27 mouse cellular contexts compared by ENCODE assay signal in genomic region chr19:21068381-21068780, GRCm38 (mm10).
A peak's percentile ranks its signal among the peaks of the same experiment; 100 is the strongest.
DNase-seq lines count a peak whose midpoint lies in the region; ATAC-seq and TF ChIP-seq lines count a peak whose summit lies in the region.
"Had no signal": no experiment of that assay in that cellular context is flagged by ENCODE, and none has a peak within 500 bp of the region (broad histone marks: within the 10 kb centered on the region; RNA-seq: fewer than 3 reads in every experiment).

No protein-coding gene starts in this region.

- ATAC-seq in embryonic facial prominence, embryonic 14.5 days (ENCODE audit: low read depth): no peak
- 0 out of 2 replicates have a peak, but pooled peaks have one; percentile 25 for ATAC-seq in common myeloid progenitor, adult 5-6 weeks (replicated peaks; ENCODE audit: low read depth, poor library complexity, severe bottlenecking)
- ATAC-seq: activated CD4-positive, CD25-positive, alpha-beta regulatory T cell, adult 4 months; CD4-positive, CD25-positive, alpha-beta regulatory T cell, adult 4 months; forebrain, embryonic 14.5 days; forebrain, embryonic 16.5 days; Patski had no signal

- H3K9me3 ChIP-seq in embryonic facial prominence, embryonic 14.5 days (ENCODE audit: control insufficient read depth, low read length): peaks cover 6% of the 10 kb centered on the region; the same call in 1 of the 2 replicates
- no peaks in the 10 kb centered on the region for H3K9me3 ChIP-seq in embryonic facial prominence, embryonic 10.5 days
- H3K9me3 ChIP-seq in MEL (replicated peaks; ENCODE audit: insufficient read depth, low read length): no peaks in the 10 kb centered on the region
- H3K9me3 ChIP-seq: embryonic facial prominence, embryonic 12.5 days; embryonic facial prominence, embryonic 15.5 days; forebrain, embryonic 12.5 days; G1E had no signal

- H3K27ac ChIP-seq in embryonic facial prominence, embryonic 14.5 days (replicated peaks; ENCODE audit: low read depth, low read length): 0 out of 2 replicates have a peak overlapping the region, but pooled peaks have one; percentile 28
- no peak overlapping the region for H3K27ac ChIP-seq in embryonic facial prominence, embryonic 10.5 days (replicated peaks)
- H3K27ac ChIP-seq in MEL (ENCODE audit: control insufficient read depth, low read depth, low read length): no peak overlapping the region
- H3K27ac ChIP-seq: embryonic facial prominence, embryonic 12.5 days; embryonic facial prominence, embryonic 15.5 days; forebrain, embryonic 10.5 days; forebrain, embryonic 12.5 days had no signal

- 87% methylated on average over 7 of the region's 7 CpGs for WGBS in embryonic facial prominence, embryonic 14.5 days
- WGBS in embryonic facial prominence, embryonic 10.5 days: 91% methylated on average over 7 of the region's 7 CpGs

- DNase-seq in embryonic facial prominence, embryonic 14.5 days (ENCODE audit: low spot score): no peak
- DNase-seq in embryonic facial prominence, embryonic 10.5 days (ENCODE audit: low spot score): no peak
- peak; percentile 16 for DNase-seq in MEL (ENCODE audit: low read depth, low spot score)
- DNase-seq in kidney, adult 18-20 months: no peak
- DNase-seq: adrenal gland, adult 8-10 months; adrenal gland, postnatal 14 days; adrenal gland, postnatal 36 days; B cell, adult 2 months; cerebellum, adult 11-12 months; cerebellum, adult 2 months; cerebellum, adult 9-10 months; cerebellum, postnatal 10 days; cerebellum, postnatal 25 days; embryo, embryonic 11 days had no signal

- H3K4me1 ChIP-seq in embryonic facial prominence, embryonic 14.5 days (ENCODE audit: control insufficient read depth, insufficient read depth, low read length): no peaks in the 10 kb centered on the region
- no peaks in the 10 kb centered on the region for H3K4me1 ChIP-seq in embryonic facial prominence, embryonic 10.5 days
- peaks cover 13 to 18% of the 10 kb centered on the region in 2 experiments for H3K4me1 ChIP-seq in MEL (ENCODE audit: control insufficient read depth in 1 of 2, insufficient read depth in 2 of 2, low read length in 2 of 2)
- H3K4me1 ChIP-seq: embryonic facial prominence, embryonic 12.5 days; embryonic facial prominence, embryonic 15.5 days; forebrain, embryonic 10.5 days; forebrain, embryonic 12.5 days had no signal

- H3K4me3 ChIP-seq in embryonic facial prominence, embryonic 14.5 days (ENCODE audit: low read depth, low read length): no peak overlapping the region
- no peak overlapping the region for H3K4me3 ChIP-seq in embryonic facial prominence, embryonic 10.5 days
- H3K4me3 ChIP-seq in MEL (ENCODE audit: control insufficient read depth in 1 of 2, insufficient read depth in 1 of 2, low read depth in 2 of 2, low read length in 2 of 2): no peak overlapping the region
- H3K4me3 ChIP-seq: embryonic facial prominence, embryonic 12.5 days; embryonic facial prominence, embryonic 15.5 days; erythroblast, embryonic 14.5 days; forebrain, embryonic 10.5 days; forebrain, embryonic 12.5 days had no signal

- H3K27me3 ChIP-seq in embryonic facial prominence, embryonic 14.5 days (replicated peaks; ENCODE audit: control insufficient read depth, insufficient read depth, low read length): no peaks in the 10 kb centered on the region
- no peaks in the 10 kb centered on the region for H3K27me3 ChIP-seq in embryonic facial prominence, embryonic 10.5 days (replicated peaks; ENCODE audit: low read depth, poor library complexity, severe bottlenecking)
- H3K27me3 ChIP-seq in MEL (ENCODE audit: control insufficient read depth in 1 of 2, insufficient read depth in 2 of 2, low read length in 2 of 2): no peaks in the 10 kb centered on the region
- H3K27me3 ChIP-seq: CH12.LX; embryonic facial prominence, embryonic 12.5 days; embryonic facial prominence, embryonic 15.5 days; forebrain, embryonic 12.5 days had no signal

- no peak for TF ChIP-seq EP300 in MEL (IDR thresholded peaks at IDR 0.05; ENCODE audit: low read depth in 1 of 2, low read length in 2 of 2)

- H3K4me2 ChIP-seq in embryonic facial prominence, embryonic 14.5 days (ENCODE audit: low read depth, low read length): no peak overlapping the region
- H3K4me2 ChIP-seq: embryonic facial prominence, embryonic 12.5 days; embryonic facial prominence, embryonic 15.5 days; forebrain, embryonic 12.5 days had no signal

- no peak for TF ChIP-seq POLR2A in MEL (IDR thresholded peaks at IDR 0.05; ENCODE audit: control insufficient read depth in 1 of 2, insufficient read depth in 1 of 2, low read depth in 1 of 2, low read length in 2 of 2, poor library complexity in 1 of 2)

- H3K79me2 ChIP-seq in MEL (ENCODE audit: control insufficient read depth, insufficient read depth, low read length, poor library complexity): no peaks in the 10 kb centered on the region

- H3K36me3 ChIP-seq in embryonic facial prominence, embryonic 14.5 days (ENCODE audit: control insufficient read depth, insufficient read depth, low read length): no peaks in the 10 kb centered on the region
- no peaks in the 10 kb centered on the region for H3K36me3 ChIP-seq in embryonic facial prominence, embryonic 10.5 days (replicated peaks)
- peaks cover 0 to 17% of the 10 kb centered on the region in 2 experiments; a peak in 2 of 4 replicates for H3K36me3 ChIP-seq in MEL (ENCODE audit: control insufficient read depth in 1 of 2, insufficient read depth in 2 of 2, low read length in 2 of 2)
- H3K36me3 ChIP-seq: embryonic facial prominence, embryonic 12.5 days; embryonic facial prominence, embryonic 15.5 days; forebrain, embryonic 10.5 days; forebrain, embryonic 12.5 days; G1E had no signal

- no peak for TF ChIP-seq CTCF in MEL (IDR thresholded peaks at IDR 0.05 in 2 of 3, conservative IDR thresholded peaks at IDR 0.05 in 1 of 3; ENCODE audit: control insufficient read depth in 1 of 3, insufficient read depth in 1 of 3, low read depth in 2 of 3, low read length in 3 of 3, poor library complexity in 1 of 3, severe bottlenecking in 1 of 3)

- TF ChIP-seq RAD21 in MEL (IDR thresholded peaks at IDR 0.05; ENCODE audit: low read depth, low read length): no peak

- H3K9ac ChIP-seq in embryonic facial prominence, embryonic 14.5 days (ENCODE audit: low read depth, low read length): no peak overlapping the region
- no peak overlapping the region for H3K9ac ChIP-seq in MEL (ENCODE audit: control insufficient read depth, low read depth, low read length, poor library complexity, severe bottlenecking)
- H3K9ac ChIP-seq: embryonic facial prominence, embryonic 12.5 days; embryonic facial prominence, embryonic 15.5 days; forebrain, embryonic 12.5 days had no signal

TF ChIP-seq in MEL, 35 proteins besides CTCF, POLR2A, EP300 and RAD21:
- TF ChIP-seq TCF12 (IDR thresholded peaks at IDR 0.05; ENCODE audit: low read depth, low read length) (0 out of 2 replicates have a peak, but pooled peaks have one; percentile 31), USF1 (IDR thresholded peaks at IDR 0.05; ENCODE audit: low read depth, low read length) (no peak)
TF ChIP-seq in MEL: peak in this region for 1.
